ENCODE assay signal across 12 mouse cellular contexts in genomic region chr5:135966866-135967265, GRCm38 (mm10). TPM values are rescaled to one million over a fixed set of nuclear protein-coding genes. Genes with fewer than 3 reads are reported as not detected.
DNase-seq lines count a peak whose midpoint lies in the region; ATAC-seq and TF ChIP-seq lines count a peak whose summit lies in the region.
"Had no signal": no experiment of that assay in that cellular context is flagged by ENCODE, and none has a peak within 500 bp of the region (broad histone marks: within the 10 kb centered on the region; RNA-seq: fewer than 3 reads in every experiment).

No protein-coding gene starts in this region.

- no peak overlapping the region for H3K9ac ChIP-seq in kidney, postnatal 0 days (ENCODE audit: low read depth, low read length)
- H3K9ac ChIP-seq: hindbrain, embryonic 13.5 days; neural tube, embryonic 12.5 days had no signal

- H3K36me3 ChIP-seq in kidney, postnatal 0 days (ENCODE audit: insufficient read depth, low read length), result no peaks in the 10 kb centered on the region
- H3K36me3 ChIP-seq: hindbrain, embryonic 13.5 days; neural tube, embryonic 12.5 days had no signal

- H3K4me3 ChIP-seq in kidney, postnatal 0 days (replicated peaks; ENCODE audit: low read depth, low read length), result no peak overlapping the region
- H3K4me3 ChIP-seq: hindbrain, embryonic 13.5 days; neural tube, embryonic 12.5 days had no signal

- no peak for ATAC-seq in kidney, postnatal 0 days (replicated peaks; ENCODE audit: low FRiP score, low read depth)

- peak; percentile 48 for TF ChIP-seq CTCF in kidney, postnatal 0 days (IDR thresholded peaks at IDR 0.05; ENCODE audit: low read depth)

- peaks cover 8% of the 10 kb centered on the region; the same call in 1 of the 2 replicates for H3K4me1 ChIP-seq in kidney, postnatal 0 days (replicated peaks; ENCODE audit: insufficient read depth, low read length)

- no peak overlapping the region for H3K27ac ChIP-seq in kidney, postnatal 0 days
- H3K27ac ChIP-seq: hindbrain, embryonic 13.5 days; neural tube, embryonic 12.5 days had no signal

- no peak for DNase-seq in kidney, postnatal 0 days (ENCODE audit: low spot score)
- no peak for DNase-seq in kidney, adult 9 months
- peak; percentile 36 for DNase-seq in thymus, postnatal 14 days
- DNase-seq in thymus, adult 18-20 months, result no peak
- peak; percentile 38 for DNase-seq in T-cell, adult 2 months (ENCODE audit: low spot score)
- no peak for DNase-seq in layer of hippocampus, postnatal 36 days
- DNase-seq in frontal cortex, postnatal 10 days (ENCODE audit: low spot score in 2 of 2), result no peak
- DNase-seq: right cerebral cortex, postnatal 14 days had no signal

- no peaks in the 10 kb centered on the region for H3K9me3 ChIP-seq in kidney, postnatal 0 days (replicated peaks; ENCODE audit: low read length)
- H3K9me3 ChIP-seq: hindbrain, embryonic 13.5 days; neural tube, embryonic 12.5 days had no signal

- WGBS in kidney, postnatal 0 days, result 57% methylated on average over 9 of the region's 9 CpGs

- H3K27me3 ChIP-seq in kidney, postnatal 0 days (ENCODE audit: insufficient read depth, low read length), result no peaks in the 10 kb centered on the region
- H3K27me3 ChIP-seq: neural tube, embryonic 12.5 days had no signal

- H3K4me2 ChIP-seq in kidney, postnatal 0 days (ENCODE audit: low read length), result no peak overlapping the region
- H3K4me2 ChIP-seq: hindbrain, embryonic 13.5 days; neural tube, embryonic 12.5 days had no signal

RNA-seq across cellular contexts. Expression of gene Ssc4d, which starts 7.5 kb away (rescaled TPM):
- 6.7 and 7.5 TPM in 2 replicates for polyA plus RNA-seq in kidney, postnatal 0 days (2015; fragmentation: Nextera tagmentation; extraction: Ambion mirVana)
- 1 to 10 TPM; 1.4 to 1.7 TPM for total RNA-seq in layer of hippocampus, postnatal 36 days (2021)

RNA-seq across cellular contexts. Expression of gene Zp3, which starts 13.0 kb away (rescaled TPM):
- 0.13 and 0.16 TPM in 2 replicates for polyA plus RNA-seq in kidney, postnatal 0 days (2015; fragmentation: Nextera tagmentation; extraction: Ambion mirVana)
- not detected for total RNA-seq in layer of hippocampus, postnatal 36 days (2021)
- total RNA-seq: granulocyte monocyte progenitor cell, adult 5-6 weeks; left cerebral cortex, adult 18-20 months had no signal
- polyA plus RNA-seq: neural tube, embryonic 12.5 days had no signal

RNA-seq across cellular contexts. Expression of gene Dtx2, which starts 27.7 kb away (rescaled TPM):
- 21.8 and 22.7 TPM in 2 replicates for polyA plus RNA-seq in kidney, postnatal 0 days (2015; fragmentation: Nextera tagmentation; extraction: Ambion mirVana)
- 1 to 10 TPM; 7.9 to 8.0 TPM for total RNA-seq in layer of hippocampus, postnatal 36 days (2021)

RNA-seq across cellular contexts. Expression of gene Ywhag, which starts 32.5 kb away (rescaled TPM):
- polyA plus RNA-seq in kidney, postnatal 0 days (2015; fragmentation: Nextera tagmentation; extraction: Ambion mirVana), result 89.4 and 105 TPM in 2 replicates
- total RNA-seq in layer of hippocampus, postnatal 36 days (2021), result 1,000 to 10,000 TPM; 1,259 to 1,347 TPM

Comparison
In these comparisons a context has a peak if more than half of its experiments do, and no peak if none do; other contexts are left out.
1. DNase-seq: peak in thymus, postnatal 14 days (single experiment) and T-cell, adult 2 months (single experiment); none in kidney, postnatal 0 days (single experiment), kidney, adult 9 months (single experiment), thymus, adult 18-20 months (0 of 2), layer of hippocampus, postnatal 36 days (0 of 2) and frontal cortex, postnatal 10 days (0 of 2).